Mouse (Mus musculus) myocyte (in vitro differentiated cells): ENCODE measurements at regions not wholly inside any gene's neighbourhood (a gene's known extent, or its start where the extent isn't known, plus 50 kb on each side); places are given as distances from the start of the nearest gene placed in this dataset.

ENCODE experiments used
- CEBPB ChIP-seq: IDR thresholded peaks from 2 replicates; pipeline ENCODE4 v1.6.1; 2011; ENCODE audit warnings: mild to moderate bottlenecking, moderate library complexity; ENCODE audit not compliant: poor library complexity, insufficient read depth, severe bottlenecking
- E2F4 ChIP-seq: IDR thresholded peaks from one replicate; pipeline ENCODE4 v1.6.1; 2011; ENCODE audit warnings: mild to moderate bottlenecking, control low read depth, moderate library complexity; ENCODE audit not compliant: insufficient read depth
- MAX ChIP-seq: IDR thresholded peaks from one replicate; pipeline ENCODE4 v1.6.1; 2011; ENCODE audit warnings: low read depth, mild to moderate bottlenecking, control low read depth
- MYOD1 ChIP-seq, 3 experiments: IDR thresholded peaks; one replicate each; pipeline ENCODE4 v1.6.1; 2011; ENCODE audit warnings: control low read depth in 2 of 3, low read depth in 2 of 3, mild to moderate bottlenecking in 2 of 3, moderate library complexity in 1 of 3; ENCODE audit not compliant: insufficient read length in 2 of 3, control insufficient read depth in 1 of 3
- MYOG ChIP-seq, 3 experiments: IDR thresholded peaks; one replicate each; pipeline ENCODE4 v1.6.1; 2011; ENCODE audit warnings: control low read depth in 2 of 3, low read depth in 2 of 3, mild to moderate bottlenecking in 2 of 3; ENCODE audit not compliant: insufficient read length in 2 of 3, control insufficient read depth in 1 of 3, insufficient read depth in 1 of 3
- POLR2A ChIP-seq: IDR thresholded peaks from one replicate; pipeline ENCODE4 v1.6.1; 2011; ENCODE audit warnings: low read depth, mild to moderate bottlenecking, control low read depth, moderate library complexity; ENCODE audit not compliant: insufficient read length
- POLR2AphosphoS2 ChIP-seq: IDR thresholded peaks from one replicate; pipeline ENCODE4 v1.6.1; 2011; ENCODE audit warnings: low read depth, control low read depth; ENCODE audit not compliant: insufficient read length
- REST ChIP-seq: IDR thresholded peaks from one replicate; pipeline ENCODE4 v1.6.1; 2011; ENCODE audit warnings: mild to moderate bottlenecking, control low read depth, moderate library complexity; ENCODE audit not compliant: insufficient read depth, insufficient read length
- SRF ChIP-seq: IDR thresholded peaks from one replicate; pipeline ENCODE4 v1.6.1; 2011; ENCODE audit warnings: low read depth; ENCODE audit not compliant: control insufficient read depth, insufficient read length
- TCF12 ChIP-seq: IDR thresholded peaks from one replicate; pipeline ENCODE4 v1.6.1; 2011; ENCODE audit warnings: mild to moderate bottlenecking, control low read depth; ENCODE audit not compliant: poor library complexity, insufficient read depth, severe bottlenecking
- TCF3 ChIP-seq: IDR thresholded peaks from one replicate; pipeline ENCODE4 v1.6.1; 2011; ENCODE audit warnings: low read depth, control low read depth; ENCODE audit not compliant: insufficient read length
- USF1 ChIP-seq: IDR thresholded peaks from one replicate; pipeline ENCODE4 v1.6.1; 2011; ENCODE audit warnings: low read depth, mild to moderate bottlenecking, control low read depth, moderate library complexity

- TF ChIP-seq MYOD1 (IDR thresholded peaks at IDR 0.05; ENCODE audit: control insufficient read depth in 1 of 3, insufficient read length in 2 of 3, low read depth in 2 of 3) = no peak
- no peak for TF ChIP-seq POLR2A
- no peak for TF ChIP-seq POLR2AphosphoS2
- no peak for TF ChIP-seq MYOG (IDR thresholded peaks at IDR 0.05; ENCODE audit: control insufficient read depth in 1 of 3, insufficient read depth in 1 of 3, insufficient read length in 2 of 3, low read depth in 2 of 3)
- TF ChIP-seq REST = no peak
- TF ChIP-seq TCF12 = no peak
- no peak for TF ChIP-seq USF1
- no peak for TF ChIP-seq SRF
- TF ChIP-seq MAX = no peak
- TF ChIP-seq E2F4 = no peak
- TF ChIP-seq CEBPB = no peak
- no peak for TF ChIP-seq TCF3
These were observed 98.7 kb upstream of the Magi3 start for GRCm38 (mm10) chr3:104318911-104319310.
